In genomic region chr4:119098216-119099210, GRCm38 (mm10) we compare ENCODE assay signal across 8 mouse cellular contexts. TPM values are rescaled to one million over a fixed set of nuclear protein-coding genes. Genes with fewer than 3 reads are reported as not detected.
DNase-seq lines count a peak whose midpoint lies in the region.

No protein-coding gene starts in this region.

- peak; percentile 56 for DNase-seq in adrenal gland, adult 2 months
- no peak for DNase-seq in adrenal gland, adult 8-10 months
- peak; percentile 85 for DNase-seq in heart, adult 11 months
- no peak for DNase-seq in heart, postnatal 36 days
- DNase-seq in right cerebral cortex, postnatal 25 days = peak; percentile 26
- no peak for DNase-seq in right cerebral cortex, postnatal 10 days (ENCODE audit: low spot score in 2 of 2)
- no peak for DNase-seq in urinary bladder, postnatal 36 days (ENCODE audit: low spot score in 2 of 2)
- DNase-seq in cerebellum, postnatal 10 days = no peak

- intact Hi-C loops in heart, postnatal 36 days (cut with DNase I) = no loop called here

RNA-seq across cellular contexts. Expression of gene Slc2a1, which starts 10.0 kb away (rescaled TPM):
- total RNA-seq in adrenal gland, adult 2 months (2021) = 10 to 100 TPM; 21.9 to 22.0 TPM
- 35.8 and 39.4 TPM in 2 replicates for polyA plus RNA-seq in adrenal gland, adult 2 months (2012; rRNA removed)
- 10 to 100 TPM; 22.2 to 27.9 (median 26.0) TPM for total RNA-seq in adrenal gland, adult 8-10 months (2022)
- total RNA-seq in heart, postnatal 36 days (2021) = 10 to 100 TPM in 1 of 2 experiments, 1 to 10 TPM in 1; 9.5 to 12.7 TPM

Comparison
In these comparisons a context has a peak if more than half of its experiments do, and no peak if none do; other contexts are left out.
1. DNase-seq: peak in adrenal gland, adult 2 months (single experiment), heart, adult 11 months (single experiment) and right cerebral cortex, postnatal 25 days (single experiment); none in adrenal gland, adult 8-10 months (single experiment), heart, postnatal 36 days (0 of 2), right cerebral cortex, postnatal 10 days (0 of 2), urinary bladder, postnatal 36 days (0 of 2) and cerebellum, postnatal 10 days (0 of 2).